Mouse (Mus musculus): ENCODE results near the gene Ctsd. TPM values are rescaled to one million over a fixed set of nuclear protein-coding genes. Genes with fewer than 3 reads are reported as not detected.

Gene Ctsd
- polyA plus RNA-seq, 1 experiment: 461 TPM

GRCm38 (mm10) chr7:142363107-142363506 lies 24.7 kb downstream of the Ctsd start:
- 84% methylated on average over 4 of the region's 4 CpGs for WGBS
- TF ChIP-seq CTCF (IDR thresholded peaks at IDR 0.05; ENCODE audit: extremely low read depth, insufficient read depth, insufficient read length, insufficient replicate concordance) (no peak), POLR2A (IDR thresholded peaks at IDR 0.05; ENCODE audit: low read depth, low read length) (no peak)
- Histone ChIP-seq H3K27ac (ENCODE audit: insufficient read depth, low read length) (no peak overlapping the region), H3K27me3 (ENCODE audit: control insufficient read depth, insufficient read depth, low read length) (no peaks in the 10 kb centered on the region), H3K4me3 (ENCODE audit: extremely low read depth, insufficient read depth, insufficient read length) (no peak overlapping the region), H3K4me1 (ENCODE audit: control insufficient read depth, insufficient read depth, insufficient read length) (no peaks in the 10 kb centered on the region), H3K36me3 (ENCODE audit: control insufficient read depth, insufficient read depth, low read length) (no peaks in the 10 kb centered on the region)
- no peak for DNase-seq (ENCODE audit: low read depth in 1 of 2, low spot score in 2 of 2)

- Histone ChIP-seq H3K27me3 (ENCODE audit: control insufficient read depth, insufficient read depth, low read length) (no peaks in the 10 kb centered on the region), H3K4me3 (ENCODE audit: extremely low read depth, insufficient read depth, insufficient read length) (no peak overlapping the region), H3K27ac (ENCODE audit: insufficient read depth, low read length) (no peak overlapping the region), H3K4me1 (ENCODE audit: control insufficient read depth, insufficient read depth, insufficient read length) (peaks cover 4% of the 10 kb centered on the region; the same call in 1 of the 2 replicates), H3K36me3 (ENCODE audit: control insufficient read depth, insufficient read depth, low read length) (no peaks in the 10 kb centered on the region)
- DNase-seq (ENCODE audit: low read depth in 1 of 2, low spot score in 2 of 2): no peak
- no peak for TF ChIP-seq CTCF (IDR thresholded peaks at IDR 0.05; ENCODE audit: extremely low read depth, insufficient read depth, insufficient read length, insufficient replicate concordance)
- TF ChIP-seq POLR2A (IDR thresholded peaks at IDR 0.05; ENCODE audit: low read depth, low read length): no peak
These were observed 27.1 kb downstream of the Ctsd start for GRCm38 (mm10) chr7:142360743-142361142.

GRCm38 (mm10) chr7:142359129-142359528 lies 28.7 kb downstream of the Ctsd start:
- no peak overlapping the region for H3K4me3 ChIP-seq (ENCODE audit: extremely low read depth, insufficient read depth, insufficient read length)
- TF ChIP-seq POLR2A (IDR thresholded peaks at IDR 0.05; ENCODE audit: low read depth, low read length): no peak
- TF ChIP-seq CTCF (IDR thresholded peaks at IDR 0.05; ENCODE audit: extremely low read depth, insufficient read depth, insufficient read length, insufficient replicate concordance): no peak
- no peaks in the 10 kb centered on the region for H3K36me3 ChIP-seq (ENCODE audit: control insufficient read depth, insufficient read depth, low read length)
- no peak overlapping the region for H3K27ac ChIP-seq (ENCODE audit: insufficient read depth, low read length)
- DNase-seq (ENCODE audit: low read depth in 1 of 2, low spot score in 2 of 2): no peak
- WGBS: 82% methylated on average over 8 of the region's 8 CpGs
- peaks cover 14% of the 10 kb centered on the region; the same call in 1 of the 2 replicates for H3K4me1 ChIP-seq (ENCODE audit: control insufficient read depth, insufficient read depth, insufficient read length)
- no peaks in the 10 kb centered on the region for H3K27me3 ChIP-seq (ENCODE audit: control insufficient read depth, insufficient read depth, low read length)

DNA sequence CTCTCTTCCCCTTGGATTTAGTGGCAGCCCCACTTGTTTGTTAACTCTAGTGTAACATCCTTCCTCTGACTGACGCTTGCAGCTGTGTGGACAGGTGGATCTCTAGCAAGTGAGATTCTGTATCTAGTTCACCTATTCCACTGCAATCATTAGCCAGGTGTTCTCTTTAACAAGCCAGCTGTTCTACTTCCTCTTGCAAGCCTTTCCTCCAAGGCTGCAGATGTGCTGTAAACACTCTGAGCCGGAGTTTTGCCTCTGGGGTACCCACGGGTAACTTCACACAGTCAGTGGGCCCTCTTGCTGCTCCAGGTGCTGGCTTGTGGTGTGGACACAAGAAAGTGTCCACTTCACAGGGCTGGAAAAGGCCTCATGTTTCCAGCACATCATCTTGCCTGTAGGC lies 30.3 kb downstream of the Ctsd start:
- no peak for TF ChIP-seq POLR2A (IDR thresholded peaks at IDR 0.05; ENCODE audit: low read depth, low read length)
- TF ChIP-seq CTCF (IDR thresholded peaks at IDR 0.05; ENCODE audit: extremely low read depth, insufficient read depth, insufficient read length, insufficient replicate concordance): no peak
- DNase-seq (ENCODE audit: low read depth in 1 of 2, low spot score in 2 of 2): no peak
- H3K27me3 ChIP-seq (ENCODE audit: control insufficient read depth, insufficient read depth, low read length): no peaks in the 10 kb centered on the region
- 25% methylated on average over 3 of the region's 3 CpGs for WGBS
- H3K4me1 ChIP-seq (ENCODE audit: control insufficient read depth, insufficient read depth, insufficient read length): peaks cover 14% of the 10 kb centered on the region; the same call in 1 of the 2 replicates
- no peaks in the 10 kb centered on the region for H3K36me3 ChIP-seq (ENCODE audit: control insufficient read depth, insufficient read depth, low read length)
- H3K4me3 ChIP-seq (ENCODE audit: extremely low read depth, insufficient read depth, insufficient read length): no peak overlapping the region
- no peak overlapping the region for H3K27ac ChIP-seq (ENCODE audit: insufficient read depth, low read length)

DNA sequence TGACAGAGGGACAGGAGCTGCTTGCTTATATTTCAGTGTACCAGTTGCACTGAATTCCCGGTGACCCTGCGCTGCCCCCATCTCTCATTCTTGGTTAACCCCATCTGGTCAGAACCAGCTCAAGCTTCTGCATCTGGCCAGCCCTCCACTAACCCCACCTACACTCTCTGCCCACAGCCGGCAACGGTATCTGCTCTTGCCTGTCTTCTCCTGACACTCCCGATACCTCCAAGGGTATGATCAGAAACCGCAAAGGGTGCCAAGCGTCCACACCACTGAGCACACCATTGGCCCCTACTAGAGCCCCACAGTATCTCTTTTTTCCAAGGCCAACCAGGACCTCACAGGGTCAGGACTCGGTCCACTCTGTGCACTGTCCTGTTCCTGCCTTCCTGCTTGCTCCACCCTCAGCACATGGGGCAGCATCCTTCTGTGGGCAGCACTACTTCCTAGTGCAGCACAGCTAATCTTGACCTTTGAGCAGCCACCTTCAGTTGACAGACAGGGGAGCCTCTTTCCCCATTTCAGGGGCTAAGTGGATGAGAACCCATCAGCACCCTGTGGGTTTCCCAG lies 33.1 kb downstream of the Ctsd start:
- TF ChIP-seq POLR2A (IDR thresholded peaks at IDR 0.05; ENCODE audit: low read depth, low read length) (no peak), CTCF (IDR thresholded peaks at IDR 0.05; ENCODE audit: extremely low read depth, insufficient read depth, insufficient read length, insufficient replicate concordance) (no peak)
- peaks cover 18% of the 10 kb centered on the region; the same call in 1 of the 2 replicates for H3K4me1 ChIP-seq (ENCODE audit: control insufficient read depth, insufficient read depth, insufficient read length)
- no peaks in the 10 kb centered on the region for H3K27me3 ChIP-seq (ENCODE audit: control insufficient read depth, insufficient read depth, low read length)
- H3K36me3 ChIP-seq (ENCODE audit: control insufficient read depth, insufficient read depth, low read length): no peaks in the 10 kb centered on the region
- peak overlapping the region; percentile 77 for H3K27ac ChIP-seq (ENCODE audit: insufficient read depth, low read length)
- 71% methylated on average over 8 of the region's 8 CpGs for WGBS
- DNase-seq (ENCODE audit: low read depth in 1 of 2, low spot score in 2 of 2): no peak
- no peak overlapping the region for H3K4me3 ChIP-seq (ENCODE audit: extremely low read depth, insufficient read depth, insufficient read length)

GRCm38 (mm10) chr7:142353854-142354253 lies 34.0 kb downstream of the Ctsd start:
- Histone ChIP-seq H3K4me1 (ENCODE audit: control insufficient read depth, insufficient read depth, insufficient read length) (peaks cover 18% of the 10 kb centered on the region; the same call in 1 of the 2 replicates), H3K27me3 (ENCODE audit: control insufficient read depth, insufficient read depth, low read length) (no peaks in the 10 kb centered on the region), H3K27ac (ENCODE audit: insufficient read depth, low read length) (peak overlapping the region; percentile 77), H3K4me3 (ENCODE audit: extremely low read depth, insufficient read depth, insufficient read length) (no peak overlapping the region), H3K36me3 (ENCODE audit: control insufficient read depth, insufficient read depth, low read length) (no peaks in the 10 kb centered on the region)
- DNase-seq (ENCODE audit: low read depth in 1 of 2, low spot score in 2 of 2): peak; percentile 43 to 54
- 9% methylated on average over 5 of the region's 5 CpGs for WGBS
- TF ChIP-seq CTCF (IDR thresholded peaks at IDR 0.05; ENCODE audit: extremely low read depth, insufficient read depth, insufficient read length, insufficient replicate concordance) (no peak), POLR2A (IDR thresholded peaks at IDR 0.05; ENCODE audit: low read depth, low read length) (no peak; the same call in 1 of the 2 replicates)

GRCm38 (mm10) chr7:142351569-142351968 lies 36.3 kb downstream of the Ctsd start:
- no peak overlapping the region for H3K27ac ChIP-seq (ENCODE audit: insufficient read depth, low read length)
- WGBS: 64% methylated on average over 5 of the region's 5 CpGs
- no peaks in the 10 kb centered on the region for H3K36me3 ChIP-seq (ENCODE audit: control insufficient read depth, insufficient read depth, low read length)
- peaks cover 18% of the 10 kb centered on the region; the same call in 1 of the 2 replicates for H3K4me1 ChIP-seq (ENCODE audit: control insufficient read depth, insufficient read depth, insufficient read length)
- TF ChIP-seq POLR2A (IDR thresholded peaks at IDR 0.05; ENCODE audit: low read depth, low read length) (no peak), CTCF (IDR thresholded peaks at IDR 0.05; ENCODE audit: extremely low read depth, insufficient read depth, insufficient read length, insufficient replicate concordance) (no peak)
- H3K4me3 ChIP-seq (ENCODE audit: extremely low read depth, insufficient read depth, insufficient read length): no peak overlapping the region
- DNase-seq (ENCODE audit: low read depth in 1 of 2, low spot score in 2 of 2): no peak
- no peaks in the 10 kb centered on the region for H3K27me3 ChIP-seq (ENCODE audit: control insufficient read depth, insufficient read depth, low read length)
